Mouse (Mus musculus): ENCODE measurements around the gene Insig2. TPM values are rescaled to one million over a fixed set of nuclear protein-coding genes. Genes with fewer than 3 reads are reported as not detected.

Gene Insig2
- total RNA-seq, 4 experiments from 2014 or later: 54.8 to 70.6 (median 64.6) TPM

DNA sequence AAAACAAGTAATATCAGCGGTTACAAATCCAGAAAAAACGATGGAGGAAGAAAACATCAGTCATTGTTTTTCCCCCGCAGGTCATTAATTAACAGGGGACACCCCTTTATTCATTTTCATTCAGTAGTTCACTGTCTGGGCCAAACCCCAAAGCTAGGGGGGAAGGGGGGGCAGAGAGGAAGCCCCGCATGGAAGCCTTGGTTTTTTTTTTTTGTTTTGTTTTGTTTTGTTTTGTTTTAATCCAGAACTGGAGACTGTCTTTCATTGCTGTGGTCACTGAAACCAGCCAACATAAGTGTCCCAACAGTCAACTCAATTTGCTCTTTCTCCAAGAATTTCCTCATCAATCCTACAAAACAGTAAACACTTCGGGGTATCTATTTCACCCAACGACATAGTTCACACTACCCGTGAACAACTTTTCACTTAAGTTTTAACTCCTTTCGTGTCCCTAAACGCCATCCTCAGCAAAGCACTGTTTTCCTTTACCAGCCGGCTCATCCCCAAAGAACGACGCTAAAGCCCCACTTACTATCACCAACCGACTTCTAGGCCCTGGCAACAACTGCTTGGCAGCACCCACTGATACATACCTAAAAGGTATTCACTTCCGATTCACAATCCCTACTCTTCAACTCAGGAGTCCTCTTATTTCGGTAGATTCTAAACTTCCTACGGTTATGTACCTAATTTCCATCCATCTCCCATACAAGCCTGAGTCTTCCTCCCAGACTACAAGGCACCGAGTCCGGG is 5.6 kb downstream of the Insig2 start:
- DNase-seq (ENCODE audit: low spot score): no peak

DNA sequence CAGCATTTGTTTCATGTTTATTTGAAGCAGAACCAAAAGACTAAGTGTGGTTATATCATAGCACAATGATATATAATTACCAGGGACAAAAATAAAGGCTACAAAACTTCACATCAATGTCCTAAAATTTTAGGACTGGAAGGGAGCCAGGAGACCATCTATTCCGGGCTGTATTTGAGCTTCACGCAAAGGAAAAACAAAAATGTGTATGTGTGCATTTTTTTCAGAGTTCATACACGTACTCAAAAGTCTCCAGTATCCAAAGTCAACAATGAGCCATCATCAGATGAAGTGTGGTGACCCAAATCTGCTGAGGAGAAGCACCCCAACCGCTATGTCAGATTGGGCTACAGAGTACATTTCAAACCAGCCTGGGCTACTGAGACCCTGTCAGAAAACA is 8.9 kb downstream of the Insig2 start:
- DNase-seq (ENCODE audit: low spot score): no peak

DNA sequence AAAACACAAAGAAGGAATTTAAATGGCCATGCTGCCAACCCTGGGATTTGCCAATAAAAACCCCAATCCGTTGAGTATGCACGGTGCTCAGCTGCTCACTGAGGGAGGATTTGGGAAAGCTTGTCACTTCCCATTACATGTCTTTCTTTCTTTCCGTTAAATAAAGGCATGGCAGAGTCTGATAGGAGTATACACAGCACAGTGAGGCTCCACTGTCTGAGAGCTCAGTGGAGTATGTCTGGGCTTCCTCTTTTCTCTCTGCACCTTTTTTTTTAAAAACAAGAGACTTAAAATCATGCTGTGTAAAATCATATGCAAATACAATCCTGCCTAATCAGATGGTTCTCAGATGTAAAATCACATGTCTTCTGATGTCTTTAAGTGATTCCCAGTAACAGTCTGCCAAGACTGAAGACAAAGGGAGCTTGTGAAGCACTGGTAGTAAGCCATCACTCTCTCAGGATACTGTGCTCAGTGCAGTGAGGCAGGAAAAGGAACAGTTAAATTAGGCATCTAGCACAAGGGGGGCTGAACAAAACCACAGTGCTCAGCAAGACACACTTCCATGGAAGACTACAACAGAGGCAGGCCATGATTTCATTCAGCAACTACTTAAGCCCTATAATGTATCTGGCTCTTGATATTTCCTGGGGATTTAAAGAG is 17.5 kb downstream of the Insig2 start:
- DNase-seq (ENCODE audit: low spot score): no peak

DNA sequence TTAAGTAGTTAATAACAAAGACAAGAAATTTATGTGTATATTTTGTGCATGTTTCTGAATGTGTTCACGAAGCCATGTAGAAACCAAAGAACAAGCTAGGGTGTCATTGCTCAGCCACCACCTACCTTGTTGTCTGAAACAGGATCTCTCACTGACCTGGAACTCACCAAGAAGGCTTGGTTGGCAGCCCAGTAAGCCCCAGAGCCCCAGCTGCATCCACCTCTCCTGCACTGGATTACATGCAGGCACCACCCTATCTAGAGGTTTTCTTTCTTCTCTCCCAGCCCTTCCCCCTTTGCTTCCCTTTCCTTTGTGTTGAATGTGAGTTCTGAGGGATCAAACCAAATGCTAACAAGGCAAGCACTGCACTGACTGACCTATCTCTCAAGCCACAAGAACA is 19.2 kb downstream of the Insig2 start:
- DNase-seq (ENCODE audit: low spot score): no peak

DNA sequence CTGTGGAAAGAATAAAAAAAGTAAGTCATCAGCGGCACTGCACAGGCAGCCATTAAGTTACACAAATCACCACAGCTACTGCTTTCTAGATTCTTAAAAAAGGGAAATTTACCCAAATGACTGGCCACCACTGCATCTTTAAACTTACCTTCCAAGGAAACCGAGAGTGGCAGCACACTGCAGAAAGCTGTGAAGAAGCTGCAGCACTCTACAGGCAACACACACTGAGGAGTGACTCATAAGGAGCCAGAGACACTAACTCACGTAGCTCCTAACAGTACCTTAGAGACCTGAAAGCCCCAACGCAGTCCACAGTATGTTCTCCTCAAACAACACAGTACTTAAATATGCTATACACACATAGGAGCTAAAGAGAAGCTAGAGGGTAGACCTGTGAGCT is 20.1 kb downstream of the Insig2 start:
- no peak for DNase-seq (ENCODE audit: low spot score)

DNA sequence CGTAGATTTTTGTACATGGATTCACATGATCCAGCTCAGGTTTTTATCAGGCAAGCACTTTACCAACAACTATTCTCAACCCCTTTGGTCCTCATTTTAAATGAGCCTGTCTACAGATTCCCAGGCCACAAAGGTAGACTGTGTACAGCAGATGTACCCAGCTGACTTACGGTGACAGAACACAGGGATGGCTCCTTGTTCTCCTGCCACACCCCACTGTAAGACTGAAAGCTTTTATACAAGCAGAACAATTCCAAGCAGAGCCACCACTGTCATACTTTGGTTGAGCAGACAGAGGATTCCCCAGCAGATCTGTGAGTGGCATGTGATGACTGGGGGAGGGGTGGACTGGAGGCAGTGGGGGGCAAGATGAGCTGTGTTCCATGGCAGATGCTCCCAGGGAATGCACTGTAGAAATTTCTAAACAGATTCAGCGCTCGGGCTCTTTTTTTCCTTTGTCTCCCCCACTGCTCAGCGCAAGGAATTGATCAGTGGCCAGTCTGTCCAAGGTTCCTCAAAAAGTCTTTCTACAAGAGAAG is 35.6 kb downstream of the Insig2 start:
- DNase-seq (ENCODE audit: low spot score): no peak

DNA sequence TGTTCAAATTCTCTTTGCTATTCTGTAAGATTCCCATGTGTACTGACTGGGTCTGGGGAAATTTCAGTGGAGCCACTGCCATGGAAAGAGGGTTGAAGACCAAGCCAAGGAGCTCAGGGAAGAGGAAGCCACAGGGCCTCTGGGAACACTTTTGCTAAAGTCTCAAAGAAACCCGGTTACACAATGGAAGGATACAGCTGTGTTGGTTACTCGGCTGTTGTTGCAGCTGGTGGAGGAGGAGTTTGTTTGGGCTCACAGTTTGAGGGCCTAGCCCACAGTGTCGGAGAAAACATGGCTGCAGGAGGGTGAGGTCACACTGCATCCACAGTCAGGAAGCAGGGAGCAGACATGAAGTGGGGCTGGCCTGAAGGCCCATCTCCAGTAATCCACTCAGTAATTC is 38.8 kb downstream of the Insig2 start:
- DNase-seq (ENCODE audit: low spot score): peak; percentile 8

DNA sequence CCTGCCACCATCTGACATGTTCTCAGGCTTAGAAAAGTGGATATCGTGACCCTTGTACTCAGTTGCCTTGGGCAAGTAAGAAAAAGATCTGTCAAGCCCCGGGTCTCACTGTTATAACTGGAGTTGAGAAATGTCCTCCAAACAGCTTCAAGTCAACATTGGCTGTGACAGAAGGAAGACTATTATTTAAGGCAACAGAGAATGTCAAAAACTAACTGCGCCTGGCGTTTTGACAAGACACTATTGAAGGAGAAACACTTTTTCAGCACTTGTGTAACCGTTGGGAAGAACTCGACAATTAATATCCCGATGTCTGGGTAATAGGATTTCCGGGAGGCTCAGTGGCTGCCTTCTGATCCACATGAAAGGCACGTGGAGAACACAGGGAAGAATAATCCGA is 41.5 kb downstream of the Insig2 start:
- no peak for DNase-seq (ENCODE audit: low spot score)

DNA sequence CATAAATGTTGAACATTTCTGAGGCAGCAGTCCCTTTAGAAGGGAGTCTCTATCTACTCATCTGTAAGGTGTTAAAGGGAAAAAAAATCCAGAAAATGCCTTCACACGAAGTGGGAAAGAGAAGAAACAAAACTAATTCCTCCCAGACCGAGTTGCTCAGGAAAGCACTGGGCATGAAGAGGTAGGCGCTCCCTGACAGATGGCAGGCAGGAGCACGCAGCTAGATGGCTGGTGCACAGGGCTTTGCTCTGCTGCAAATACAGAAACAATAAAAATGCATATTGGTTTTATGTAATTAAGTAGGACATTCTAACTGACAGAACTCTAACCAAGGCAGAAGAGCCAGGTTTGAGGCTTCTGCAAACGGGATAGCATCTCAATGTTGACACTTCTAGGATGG is 42.0 kb downstream of the Insig2 start:
- no peak for DNase-seq (ENCODE audit: low spot score)

DNA sequence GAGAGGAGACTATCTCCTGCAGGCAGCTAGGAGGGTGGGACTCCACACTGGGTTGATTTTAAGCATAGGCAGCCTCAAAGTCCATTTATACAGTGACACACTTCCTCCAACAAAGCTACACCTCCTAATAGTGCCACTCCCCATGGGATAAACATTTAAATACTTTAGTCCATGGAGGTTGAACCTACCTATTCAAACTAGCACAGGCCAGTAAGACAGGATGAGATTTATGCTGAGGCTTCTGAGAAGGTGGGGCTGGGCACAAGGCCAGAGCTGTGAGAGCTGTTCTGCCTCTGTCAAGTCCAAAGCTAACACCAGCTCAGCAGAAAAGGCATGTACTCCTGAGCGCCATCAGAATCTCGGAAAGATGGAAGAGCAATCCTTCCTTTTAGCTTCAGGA is 48.2 kb downstream of the Insig2 start:
- no peak for DNase-seq (ENCODE audit: low spot score)

DNA sequence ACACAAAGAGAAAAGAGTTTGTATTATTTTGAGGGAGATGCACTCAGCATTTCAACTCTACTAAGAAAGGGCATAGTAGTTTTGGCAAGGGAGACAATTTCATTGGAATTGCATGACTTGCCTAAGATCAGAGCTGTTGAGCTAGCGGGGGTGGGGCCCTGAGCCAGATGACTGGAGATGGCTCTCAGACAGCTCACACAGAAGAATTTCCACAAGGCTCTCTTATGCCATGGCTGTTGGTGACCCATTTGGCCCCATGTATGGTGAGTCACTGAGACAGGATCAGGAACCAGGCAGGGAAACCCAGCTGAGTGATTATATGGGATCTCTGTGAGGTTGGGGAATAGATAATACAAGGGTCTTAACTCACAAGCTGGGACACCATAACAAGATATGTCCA is 51.9 kb downstream of the Insig2 start:
- DNase-seq (ENCODE audit: low spot score): no peak

DNA sequence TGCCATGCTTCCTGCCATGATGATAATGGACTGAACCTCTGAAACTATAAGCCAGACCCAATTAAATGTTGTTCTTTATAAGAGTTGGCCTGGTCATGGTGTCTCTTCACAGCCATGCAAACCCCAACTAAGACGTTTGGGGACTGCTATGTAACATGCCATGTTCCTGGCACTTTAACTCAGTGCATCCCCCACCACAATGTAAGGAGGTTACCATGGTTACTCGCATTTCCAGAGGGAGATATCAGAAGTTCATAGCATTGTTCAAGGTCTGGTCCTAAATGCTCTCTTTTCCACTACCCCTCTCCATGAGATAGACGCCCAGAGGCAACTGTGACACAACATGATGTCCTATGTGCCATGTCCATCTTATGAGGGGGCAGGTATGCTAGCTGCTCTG is 54.0 kb downstream of the Insig2 start:
- DNase-seq (ENCODE audit: low spot score): no peak

DNA sequence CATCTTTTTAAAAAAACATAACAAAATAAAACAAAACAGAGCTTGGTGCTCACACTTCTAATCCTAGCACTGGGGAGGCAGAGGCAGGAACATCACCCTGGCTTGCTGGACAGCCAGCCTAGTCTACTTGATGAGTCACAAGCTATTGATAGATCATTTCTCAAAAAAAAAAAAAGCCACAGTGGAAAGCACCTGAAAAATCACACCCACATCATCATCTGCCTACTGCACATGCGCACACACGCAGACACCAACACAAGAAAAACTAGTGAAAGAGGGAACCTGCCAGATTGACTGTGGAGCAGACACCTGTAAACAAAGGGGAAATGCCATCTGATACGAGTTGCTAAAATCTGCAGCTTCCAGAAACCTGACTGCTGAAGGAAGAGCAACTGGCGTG is 54.9 kb downstream of the Insig2 start:
- no peak for DNase-seq (ENCODE audit: low spot score)

DNA sequence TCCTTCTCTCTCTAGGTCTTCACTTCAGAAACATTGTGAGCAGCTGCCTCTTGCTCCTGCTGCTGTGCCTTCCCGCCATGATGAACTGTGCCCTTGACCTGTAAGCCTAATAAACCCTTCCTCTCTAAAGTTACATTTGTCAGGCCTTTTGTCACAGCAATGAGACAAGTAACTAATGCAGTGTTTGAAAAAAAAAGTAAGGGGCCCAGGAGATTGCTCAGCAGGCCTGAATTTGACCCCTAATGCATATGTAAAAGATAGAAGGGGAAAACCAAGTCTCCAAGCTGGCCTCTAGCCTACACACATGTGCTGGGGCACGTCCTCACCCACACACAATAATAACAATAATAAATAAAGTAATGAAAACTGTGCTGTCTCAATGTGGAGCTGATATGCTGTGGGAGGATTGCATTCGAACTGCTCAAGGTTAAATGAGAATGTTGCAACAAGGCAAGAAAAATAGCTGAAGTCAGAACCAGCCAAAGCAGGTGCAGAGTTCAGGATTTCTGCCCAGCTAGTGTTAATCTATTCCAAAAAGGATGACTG is 56.4 kb downstream of the Insig2 start:
- no peak for DNase-seq (ENCODE audit: low spot score)

DNA sequence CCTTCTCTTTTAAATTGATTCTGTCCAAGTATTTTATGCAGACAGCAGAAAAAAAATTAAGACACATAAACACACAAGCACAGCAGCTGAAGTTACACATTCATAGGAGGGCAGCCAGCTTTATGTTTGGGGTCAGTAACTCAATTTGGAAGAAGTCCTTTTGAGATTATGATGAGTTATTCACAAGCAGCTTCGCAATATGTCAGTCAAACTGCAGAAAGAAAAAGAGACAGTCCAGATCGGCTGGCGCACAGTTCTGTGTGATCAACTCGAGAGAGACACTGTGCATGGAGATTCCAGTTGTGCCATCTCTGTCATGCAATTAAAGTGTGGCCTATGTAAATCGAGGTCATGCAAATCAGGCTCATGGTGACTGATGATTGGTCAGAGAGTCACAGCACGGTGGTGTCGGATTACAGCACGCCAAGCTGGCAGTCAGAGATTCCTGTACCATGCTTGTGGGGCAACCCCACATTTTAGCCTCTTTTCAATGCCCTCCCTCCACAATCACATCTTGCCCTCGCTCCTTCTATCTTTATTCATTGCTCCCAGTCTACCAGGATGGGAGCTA is 72.1 kb downstream of the Insig2 start:
- no peak for DNase-seq (ENCODE audit: low spot score)

Other genes starting within 250 kb of the Insig2 start
- 10 to 100 TPM; 12.9 to 16.1 (median 14.4) TPM for gene Ccdc93, start 98.5 kb upstream of the Insig2 start, total RNA-seq (2022)
- gene Htr5b, start 195.9 kb upstream of the Insig2 start, total RNA-seq (2022): not detected
- 10 to 100 TPM; 16.6 to 19.8 (median 18.0) TPM for gene Ddx18, start 235.4 kb upstream of the Insig2 start, total RNA-seq (2022)